Mouse (Mus musculus): ENCODE data around the gene Zcchc13. TPM values are rescaled to one million over a fixed set of nuclear protein-coding genes. Genes with fewer than 3 reads are reported as not detected.

Zcchc13 gene
- polyA plus RNA-seq, 1 experiment from 2014 or later = not detected

DNA sequence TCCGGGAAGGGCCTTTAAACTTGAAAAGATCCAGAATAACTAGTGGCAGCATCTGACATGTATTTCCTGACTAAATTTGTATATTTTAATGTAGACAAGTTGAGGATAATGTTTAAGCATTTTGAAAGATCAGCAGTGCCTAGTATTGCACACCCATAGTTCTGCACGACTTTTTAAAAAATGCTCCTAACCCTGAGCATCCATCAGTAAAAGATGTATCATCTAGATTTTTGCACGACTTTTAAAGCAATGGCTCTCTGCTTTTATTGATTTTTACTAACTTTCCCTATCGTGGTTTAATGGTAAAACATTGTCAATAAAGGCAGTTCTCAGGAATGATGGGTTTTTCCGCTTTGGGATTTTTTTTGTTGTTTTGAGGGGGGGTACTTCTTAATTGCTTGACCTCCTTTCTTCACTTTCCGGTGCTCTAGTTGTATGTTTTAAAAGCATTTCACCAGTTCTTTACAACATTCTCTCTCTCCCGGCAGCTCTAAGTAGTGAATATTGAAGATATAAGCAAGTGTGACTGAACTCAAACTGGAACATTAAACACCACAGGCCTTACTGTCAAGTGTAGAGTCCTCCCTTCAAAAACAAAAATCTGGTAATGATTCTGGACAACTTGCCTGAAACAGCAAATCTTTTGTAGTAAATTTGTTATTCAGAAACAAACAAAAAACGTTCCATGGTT lies 12.8 kb upstream of the Zcchc13 start:
- peak overlapping the region; percentile 42 for H3K4me3 ChIP-seq
- no peak for ATAC-seq (ENCODE audit: low FRiP score)
- no peaks in the 10 kb centered on the region for H3K27me3 ChIP-seq
- H3K9ac ChIP-seq = peak overlapping the region; percentile 58; the same call in 1 of the 2 replicates
- H3K4me2 ChIP-seq (replicated peaks) = peak overlapping the region; percentile 54
- H3K9me3 ChIP-seq (replicated peaks) = no peaks in the 10 kb centered on the region
- WGBS = 24% methylated on average over 8 of the region's 8 CpGs
- peaks cover 7% of the 10 kb centered on the region; the same call in 1 of the 2 replicates for H3K4me1 ChIP-seq
- peak overlapping the region; percentile 92 for H3K27ac ChIP-seq
- H3K36me3 ChIP-seq = no peaks in the 10 kb centered on the region

DNA sequence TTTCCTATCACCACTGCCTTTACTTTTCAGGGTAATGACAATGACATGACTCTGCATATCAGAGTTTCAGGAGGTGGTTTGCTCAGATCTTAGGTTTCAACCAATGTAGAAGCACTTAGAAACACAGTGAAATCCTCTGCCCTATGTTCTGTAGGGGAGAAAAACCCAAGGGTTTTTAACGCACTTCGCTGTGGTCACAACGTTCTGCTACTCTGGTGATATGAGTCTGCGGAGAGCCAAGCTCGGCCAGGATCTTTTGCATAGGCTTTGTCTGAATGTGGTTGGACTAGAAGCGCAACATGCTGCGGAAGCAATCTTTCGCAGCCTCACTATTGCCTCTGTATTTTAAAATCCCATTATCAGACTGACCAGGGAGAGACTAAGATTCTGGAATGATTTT lies 8.6 kb upstream of the Zcchc13 start:
- H3K4me3 ChIP-seq = peak overlapping the region; percentile 36
- peak; percentile 9 for ATAC-seq (ENCODE audit: low FRiP score)

DNA sequence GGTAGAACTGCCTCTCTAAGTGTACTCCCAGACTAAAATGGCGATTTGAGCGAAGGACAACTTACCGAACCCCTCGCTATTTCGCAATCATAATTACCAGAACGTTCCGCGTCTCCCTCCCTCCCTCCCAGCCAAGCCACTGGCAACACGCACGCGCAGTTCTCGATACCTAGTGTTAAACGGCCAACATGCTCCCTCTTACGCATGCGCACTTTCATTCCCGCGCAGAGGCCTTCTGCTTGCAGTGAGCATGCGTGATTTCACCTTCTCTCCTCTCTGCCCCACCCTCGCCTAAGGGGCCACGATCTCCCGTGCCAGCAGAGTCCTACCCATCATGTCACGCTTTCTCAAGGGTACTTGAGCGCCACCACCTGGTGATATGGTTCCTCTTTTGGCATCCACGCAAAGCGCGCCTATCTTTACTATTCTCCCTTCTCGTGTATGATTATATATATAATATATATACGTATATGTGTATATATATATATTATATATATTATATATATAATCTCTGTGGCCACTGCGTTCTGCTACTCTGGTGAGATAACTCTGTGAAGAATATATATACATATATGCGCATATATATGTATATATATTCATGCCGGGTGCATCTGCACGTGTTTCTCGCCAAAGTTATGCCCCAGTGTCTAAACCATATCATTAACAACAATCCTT lies 8.0 kb upstream of the Zcchc13 start:
- under 1% methylated on average over 33 of the region's 33 CpGs for WGBS
- H3K27me3 ChIP-seq = 0 out of 2 replicates have a peak, but pooled peaks cover 6% of the 10 kb centered on the region
- peak overlapping the region; percentile 66 for H3K9ac ChIP-seq
- H3K27ac ChIP-seq = peak overlapping the region; percentile 87
- peak overlapping the region; percentile 44 for H3K4me3 ChIP-seq
- no peaks in the 10 kb centered on the region for H3K9me3 ChIP-seq (replicated peaks)
- peak; percentile 96 for ATAC-seq (ENCODE audit: low FRiP score)
- no peaks in the 10 kb centered on the region for H3K36me3 ChIP-seq
- H3K4me2 ChIP-seq (replicated peaks) = peak overlapping the region; percentile 60
- peaks cover 2% of the 10 kb centered on the region; the same call in 1 of the 2 replicates for H3K4me1 ChIP-seq

More for the DNA sequence above, 8.6 kb upstream of the Zcchc13 start:
- Histone ChIP-seq H3K4me1 (peaks cover 2% of the 10 kb centered on the region; the same call in 1 of the 2 replicates), H3K4me2 (replicated peaks) (peak overlapping the region; percentile 60), H3K36me3 (no peaks in the 10 kb centered on the region), H3K9me3 (replicated peaks) (no peaks in the 10 kb centered on the region), H3K9ac (peak overlapping the region; percentile 66), H3K27ac (peak overlapping the region; percentile 87), H3K27me3 (0 out of 2 replicates have a peak, but pooled peaks cover 6% of the 10 kb centered on the region)
- WGBS = 9% methylated on average over 8 of the region's 8 CpGs

DNA sequence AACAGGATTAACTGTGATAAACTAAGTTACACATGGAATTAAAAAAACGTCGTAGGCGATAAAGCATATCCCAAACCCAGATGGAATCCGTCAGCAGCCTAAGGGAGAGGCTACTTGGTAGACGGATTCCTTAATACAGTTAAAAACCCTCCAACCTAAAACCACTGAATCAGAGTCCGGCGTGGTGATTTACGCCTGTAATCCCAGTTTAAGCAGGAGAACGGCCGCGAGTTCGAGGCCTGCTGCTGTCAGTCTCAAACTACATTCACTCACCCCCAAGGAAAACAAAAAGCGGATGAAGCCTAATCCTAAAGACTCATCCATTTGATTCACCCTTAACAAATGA lies 7.5 kb upstream of the Zcchc13 start:
- no peak for ATAC-seq (ENCODE audit: low FRiP score)
- Histone ChIP-seq H3K27me3 (peaks cover 6% of the 10 kb centered on the region; the same call in 1 of the 2 replicates), H3K4me3 (peak overlapping the region; percentile 44), H3K27ac (no peak overlapping the region), H3K9ac (peak overlapping the region; percentile 59; the same call in 1 of the 2 replicates), H3K4me1 (peaks cover 2% of the 10 kb centered on the region; the same call in 1 of the 2 replicates), H3K4me2 (replicated peaks) (peak overlapping the region; percentile 60), H3K9me3 (replicated peaks) (no peaks in the 10 kb centered on the region), H3K36me3 (no peaks in the 10 kb centered on the region)
- 3% methylated on average over 13 of the region's 13 CpGs for WGBS

DNA sequence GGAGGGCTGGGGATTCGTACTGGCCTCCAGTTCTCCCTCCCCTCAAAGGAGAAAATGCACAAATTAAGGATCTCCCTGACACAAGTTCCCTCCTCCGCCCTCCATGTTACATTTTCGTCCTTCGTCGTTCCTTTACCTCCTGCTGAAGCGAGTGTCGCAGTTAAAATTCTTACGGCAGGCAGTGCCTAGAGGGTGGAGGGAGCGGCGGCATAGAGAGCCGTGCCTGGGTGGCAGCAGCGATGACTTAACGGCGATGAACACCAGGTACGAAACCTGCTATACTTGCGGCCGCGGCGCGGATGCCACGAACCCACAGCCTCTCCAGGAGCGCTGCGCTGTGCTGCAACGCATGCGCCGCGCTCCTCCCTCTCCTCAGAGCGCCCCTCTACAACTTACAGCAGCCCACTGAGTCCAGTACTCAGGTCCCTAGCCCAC lies 7.0 kb upstream of the Zcchc13 start:
- 1% methylated on average over 27 of the region's 28 CpGs for WGBS
- Histone ChIP-seq H3K4me3 (peak overlapping the region; percentile 44), H3K36me3 (no peaks in the 10 kb centered on the region), H3K9me3 (replicated peaks) (no peaks in the 10 kb centered on the region), H3K4me1 (peaks cover 2% of the 10 kb centered on the region; the same call in 1 of the 2 replicates), H3K27ac (peak overlapping the region; percentile 48), H3K4me2 (replicated peaks) (peak overlapping the region; percentile 60), H3K9ac (peak overlapping the region; percentile 59), H3K27me3 (peaks cover 11% of the 10 kb centered on the region)
- no peak; the same call in 1 of the 2 replicates for ATAC-seq (ENCODE audit: low FRiP score)

DNA sequence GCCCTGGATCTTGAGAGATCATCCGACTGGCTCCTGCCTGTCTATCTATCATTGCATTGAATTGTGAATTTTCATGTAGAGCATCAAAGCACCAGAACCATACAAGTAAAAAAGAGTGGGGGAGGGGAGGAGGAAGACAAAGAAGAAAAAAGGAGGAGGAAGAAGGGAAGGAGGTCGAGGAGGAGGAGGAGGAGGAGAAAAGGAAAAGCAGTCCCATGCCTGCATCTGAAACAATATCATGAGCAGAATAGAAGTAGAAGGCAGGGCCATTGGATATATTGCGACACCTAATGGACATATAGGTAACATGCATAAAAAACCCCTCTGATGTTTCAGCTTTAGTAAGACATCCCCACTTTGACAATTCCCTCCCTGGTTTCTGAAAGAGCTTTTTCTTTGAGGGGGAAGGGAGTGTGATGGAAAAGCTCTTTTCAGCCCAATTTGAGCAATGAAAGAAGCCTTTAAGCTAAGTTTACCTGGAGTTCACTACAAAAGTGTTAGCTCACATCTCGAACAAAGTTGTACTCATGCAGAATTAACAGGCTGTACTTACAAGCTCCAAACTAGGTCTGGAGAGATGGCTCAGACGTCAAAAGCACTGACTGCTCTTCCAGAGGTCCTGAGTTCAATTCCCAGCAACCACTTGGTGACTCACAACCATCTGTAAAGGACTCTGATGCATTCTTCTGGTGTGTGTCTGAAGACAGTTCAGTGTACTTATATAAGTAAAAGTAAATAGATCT lies 5.8 kb upstream of the Zcchc13 start:
- no peaks in the 10 kb centered on the region for H3K36me3 ChIP-seq
- 24% methylated on average over 5 of the region's 5 CpGs for WGBS
- H3K27ac ChIP-seq = no peak overlapping the region
- no peaks in the 10 kb centered on the region for H3K9me3 ChIP-seq (replicated peaks)
- H3K27me3 ChIP-seq = peaks cover 11% of the 10 kb centered on the region
- H3K4me2 ChIP-seq (replicated peaks) = no peak overlapping the region
- H3K4me3 ChIP-seq = no peak overlapping the region
- H3K9ac ChIP-seq = no peak overlapping the region
- peaks cover 2% of the 10 kb centered on the region; the same call in 1 of the 2 replicates for H3K4me1 ChIP-seq
- ATAC-seq (ENCODE audit: low FRiP score) = no peak

DNA sequence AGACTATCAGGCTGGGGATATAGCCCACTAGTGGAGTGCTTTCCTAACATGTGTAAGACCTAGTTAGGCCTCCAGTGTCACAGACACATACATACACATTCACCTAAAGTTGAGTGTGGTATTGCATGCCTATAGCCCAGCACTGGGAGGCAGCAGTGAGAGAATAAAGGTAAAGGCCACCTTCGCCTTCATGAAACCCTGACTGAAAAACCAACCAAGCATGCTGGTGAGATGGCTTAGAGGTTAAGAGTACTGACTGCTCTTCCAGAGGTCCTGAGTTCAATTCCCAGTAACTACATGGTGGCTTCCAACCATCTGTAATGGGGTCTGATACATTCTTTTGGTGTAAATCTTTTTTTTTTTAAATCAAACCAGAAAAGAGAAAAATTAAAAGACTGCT lies 1.5 kb upstream of the Zcchc13 start:
- H3K9ac ChIP-seq = no peak overlapping the region
- WGBS = 60% methylated on average over 1 of the region's 1 CpGs
- ATAC-seq (ENCODE audit: low FRiP score) = no peak

DNA sequence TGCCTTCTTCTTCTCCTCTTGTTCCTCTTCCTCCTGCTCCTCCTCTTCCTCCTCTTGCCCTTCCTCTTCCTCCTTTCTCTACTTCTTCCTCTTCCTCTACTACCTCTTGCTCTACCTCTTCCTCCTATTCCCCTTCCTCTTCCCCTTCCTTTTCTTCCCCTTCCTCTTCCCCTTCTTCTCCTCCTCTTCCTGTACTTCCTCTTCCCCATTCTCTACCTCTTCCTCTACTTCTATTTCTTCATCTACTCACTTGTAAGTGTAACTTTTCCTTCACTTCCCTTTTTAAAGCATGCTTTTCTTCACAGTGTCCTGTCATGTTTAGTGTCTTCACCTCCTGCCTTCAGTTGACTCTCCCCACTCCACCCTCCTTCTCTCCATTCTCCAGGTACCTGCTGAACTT lies 3.5 kb downstream of the Zcchc13 start:
- Histone ChIP-seq H3K36me3 (no peaks in the 10 kb centered on the region), H3K4me2 (replicated peaks) (no peak overlapping the region), H3K4me1 (no peaks in the 10 kb centered on the region), H3K9ac (no peak overlapping the region), H3K27ac (no peak overlapping the region), H3K9me3 (replicated peaks) (no peaks in the 10 kb centered on the region), H3K27me3 (peaks cover 47% of the 10 kb centered on the region), H3K4me3 (no peak overlapping the region)
- no peak for ATAC-seq (ENCODE audit: low FRiP score)

More for the DNA sequence above, 1.5 kb upstream of the Zcchc13 start:
- Histone ChIP-seq H3K4me3 (no peak overlapping the region), H3K9me3 (replicated peaks) (no peaks in the 10 kb centered on the region), H3K36me3 (no peaks in the 10 kb centered on the region), H3K4me2 (replicated peaks) (no peak overlapping the region), H3K4me1 (no peaks in the 10 kb centered on the region), H3K27ac (no peak overlapping the region), H3K27me3 (peaks cover 14% of the 10 kb centered on the region)

DNA sequence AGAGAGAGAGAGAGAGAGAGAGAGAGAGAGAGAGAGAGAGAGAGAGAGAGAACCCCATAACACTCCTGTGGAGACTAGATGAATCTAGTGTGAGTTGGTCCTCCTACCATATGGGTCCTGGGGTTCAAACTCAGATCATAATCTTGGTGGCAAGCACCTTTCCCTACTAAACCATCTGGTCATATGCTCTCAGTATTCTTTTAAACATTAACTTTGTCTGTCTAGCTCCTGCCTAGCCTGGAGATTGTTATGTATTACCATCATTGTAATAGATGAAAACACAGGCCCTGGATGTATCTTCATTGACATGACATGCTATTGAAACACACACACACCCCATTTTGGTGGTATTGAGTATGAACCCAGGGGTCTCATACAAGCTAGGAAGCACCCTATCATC lies 5.6 kb downstream of the Zcchc13 start:
- Histone ChIP-seq H3K36me3 (no peaks in the 10 kb centered on the region), H3K4me1 (no peaks in the 10 kb centered on the region), H3K9ac (no peak overlapping the region), H3K27ac (no peak overlapping the region), H3K27me3 (peaks cover 40% of the 10 kb centered on the region), H3K4me2 (replicated peaks) (no peak overlapping the region), H3K9me3 (replicated peaks) (no peaks in the 10 kb centered on the region), H3K4me3 (no peak overlapping the region)
- no peak for ATAC-seq (ENCODE audit: low FRiP score)

DNA sequence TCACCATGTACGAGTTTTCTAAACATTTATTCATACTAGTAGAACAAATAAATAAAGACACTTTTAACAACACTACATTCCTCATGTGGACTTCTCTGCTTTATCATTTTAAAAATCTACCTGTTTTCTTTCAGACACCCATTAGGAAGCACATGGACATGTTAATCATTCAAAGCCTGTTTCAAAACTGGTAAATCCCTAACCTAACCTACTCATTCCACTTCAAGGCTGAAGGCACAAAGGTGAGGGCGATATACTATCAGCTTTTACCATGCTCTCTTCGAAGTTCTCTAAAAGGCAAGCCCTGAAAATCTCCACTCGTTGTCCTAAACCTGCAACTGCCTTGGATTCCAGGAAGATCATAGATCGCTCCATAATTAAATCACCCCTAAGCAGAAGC lies 8.2 kb downstream of the Zcchc13 start:
- Histone ChIP-seq H3K9ac (no peak overlapping the region), H3K4me1 (no peaks in the 10 kb centered on the region), H3K27ac (no peak overlapping the region), H3K36me3 (no peaks in the 10 kb centered on the region), H3K9me3 (replicated peaks) (no peaks in the 10 kb centered on the region), H3K27me3 (peaks cover 46% of the 10 kb centered on the region), H3K4me3 (no peak overlapping the region), H3K4me2 (replicated peaks) (no peak overlapping the region)
- no peak for ATAC-seq (ENCODE audit: low FRiP score)
- 87% methylated on average over 5 of the region's 5 CpGs for WGBS

DNA sequence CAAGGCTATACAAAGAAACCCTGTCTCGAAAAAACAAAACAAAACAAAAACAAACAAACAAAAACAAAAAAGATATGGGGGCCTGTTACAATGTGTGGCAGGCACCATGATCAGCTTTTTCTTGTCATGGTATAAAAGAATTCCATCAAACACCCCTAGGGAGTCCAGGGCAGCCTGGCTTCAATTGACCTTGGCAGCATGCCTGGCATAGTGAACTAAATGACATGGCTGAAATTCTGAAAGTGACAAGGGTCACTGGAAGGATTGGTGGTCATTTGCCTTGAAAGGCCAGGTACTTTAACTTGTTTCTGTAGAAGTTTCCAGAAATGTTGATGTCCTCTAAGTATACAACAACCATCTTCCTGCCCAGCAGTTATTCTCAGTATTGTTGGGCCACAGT lies 13.9 kb downstream of the Zcchc13 start:
- WGBS = 87% methylated on average over 1 of the region's 1 CpGs

DNA sequence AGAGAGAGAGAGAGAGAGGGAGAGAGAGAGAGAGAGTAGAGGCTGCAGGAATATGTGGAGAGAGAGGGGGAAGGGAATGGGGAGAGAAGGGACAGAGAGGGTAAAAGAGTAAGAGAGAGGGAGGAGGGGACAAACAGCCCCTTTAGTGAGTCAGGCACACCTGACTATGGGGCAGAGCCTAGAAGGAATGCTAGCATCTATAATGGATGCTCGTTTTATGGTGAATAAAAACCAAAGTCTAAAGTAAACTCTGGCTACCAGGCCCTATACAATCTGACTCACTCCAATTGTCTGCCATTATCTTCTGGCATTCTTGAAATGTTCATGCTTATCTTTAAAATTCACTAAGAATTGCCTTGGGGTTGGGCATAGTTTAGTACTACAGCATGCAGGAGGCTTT lies 21.7 kb downstream of the Zcchc13 start:
- H3K4me2 ChIP-seq (replicated peaks) = no peak overlapping the region
- H3K27me3 ChIP-seq = peaks cover 46% of the 10 kb centered on the region
- no peak overlapping the region for H3K4me3 ChIP-seq
- H3K27ac ChIP-seq = no peak overlapping the region
- H3K9ac ChIP-seq = no peak overlapping the region
- H3K36me3 ChIP-seq = no peaks in the 10 kb centered on the region
- no peak for ATAC-seq (ENCODE audit: low FRiP score)
- WGBS = 47% methylated on average over 1 of the region's 1 CpGs
- no peaks in the 10 kb centered on the region for H3K9me3 ChIP-seq (replicated peaks)
- H3K4me1 ChIP-seq = no peaks in the 10 kb centered on the region

More for the DNA sequence above, 13.9 kb downstream of the Zcchc13 start:
- Histone ChIP-seq H3K27me3 (peaks cover 26% of the 10 kb centered on the region), H3K4me2 (replicated peaks) (no peak overlapping the region), H3K27ac (no peak overlapping the region), H3K9me3 (replicated peaks) (no peaks in the 10 kb centered on the region), H3K36me3 (no peaks in the 10 kb centered on the region), H3K4me3 (no peak overlapping the region), H3K9ac (no peak overlapping the region), H3K4me1 (no peaks in the 10 kb centered on the region)
- no peak for ATAC-seq (ENCODE audit: low FRiP score)
